Comparison of ENCODE assay signal across 10 mouse cellular contexts in the genomic region with DNA sequence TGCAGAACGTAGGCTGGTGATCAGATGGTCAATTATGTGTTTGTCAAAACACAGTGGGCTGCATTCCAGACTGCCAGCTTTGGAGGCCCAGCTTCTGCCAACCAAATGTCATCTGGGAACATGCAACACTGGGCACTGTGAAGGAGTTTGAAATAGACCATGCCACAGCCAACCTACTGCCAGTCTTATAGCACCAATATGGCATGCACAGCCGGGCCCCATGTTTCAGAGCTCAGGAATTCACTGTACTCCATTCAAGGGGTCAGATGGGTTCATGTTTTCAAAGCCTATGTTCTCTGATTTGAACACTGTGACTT.
A peak's percentile ranks its signal among the peaks of the same experiment; 100 is the strongest.
DNase-seq lines count a peak whose midpoint lies in the region; ATAC-seq and TF ChIP-seq lines count a peak whose summit lies in the region.
"Had no signal": no experiment of that assay in that cellular context is flagged by ENCODE, and none has a peak within 500 bp of the region (broad histone marks: within the 10 kb centered on the region; RNA-seq: fewer than 3 reads in every experiment).

No protein-coding gene starts in this region.

- no peak for TF ChIP-seq POLR2A in kidney, adult 2 months (IDR thresholded peaks at IDR 0.05; ENCODE audit: low read depth, low read length)

- no peak overlapping the region for H3K4me3 ChIP-seq in kidney, adult 2 months (ENCODE audit: insufficient read depth, low read depth, low read length)
- H3K4me3 ChIP-seq in intestine, embryonic 16.5 days (ENCODE audit: low read length) = no peak overlapping the region

- H3K4me1 ChIP-seq in kidney, adult 2 months (ENCODE audit: control insufficient read depth, insufficient read depth, low read length) = peaks cover 32% of the 10 kb centered on the region
- 0 out of 2 replicates have a peak, but pooled peaks cover 3% of the 10 kb centered on the region for H3K4me1 ChIP-seq in intestine, embryonic 16.5 days (ENCODE audit: control insufficient read depth, insufficient read depth, low read length)

- H3K36me3 ChIP-seq in kidney, adult 2 months (ENCODE audit: control insufficient read depth, insufficient read depth, low read length) = peaks cover 1% of the 10 kb centered on the region; the same call in 1 of the 2 replicates
- no peaks in the 10 kb centered on the region for H3K36me3 ChIP-seq in intestine, embryonic 16.5 days (ENCODE audit: control insufficient read depth, insufficient read depth, low read length)

- no peak overlapping the region for H3K4me2 ChIP-seq in intestine, embryonic 16.5 days (ENCODE audit: low read depth, low read length)

- WGBS in kidney, adult 2 months = 69% methylated on average over 2 of the region's 2 CpGs
- 79% methylated on average over 2 of the region's 2 CpGs for WGBS in intestine, embryonic 16.5 days

- DNase-seq in adrenal gland, postnatal 10 days = peak; percentile 59
- DNase-seq in adrenal gland, adult 8-10 months = no peak
- peak; percentile 14 for DNase-seq in kidney, adult 2 months
- no peak for DNase-seq in kidney, adult 11 months
- peak; percentile 91 to 94 for DNase-seq in cerebellum, postnatal 14 days
- DNase-seq in layer of hippocampus, adult 8-10 months (ENCODE audit: low spot score in 2 of 2) = peak; percentile 64 to 67
- no peak for DNase-seq in retina, postnatal 1 day
- DNase-seq: lung, adult 18-20 months had no signal

- TF ChIP-seq CTCF in kidney, adult 2 months (conservative IDR thresholded peaks at IDR 0.05; ENCODE audit: insufficient read depth, insufficient read length, low read depth, low read length) = no peak

- H3K9me3 ChIP-seq in intestine, embryonic 16.5 days (ENCODE audit: control insufficient read depth, low read length) = no peaks in the 10 kb centered on the region

- H3K9ac ChIP-seq in intestine, embryonic 16.5 days (ENCODE audit: low read depth, low read length) = no peak overlapping the region

- ATAC-seq in intestine, embryonic 16.5 days = no peak
- ATAC-seq: Patski had no signal

- peak overlapping the region; percentile 28; the same call in 1 of the 2 replicates for H3K27ac ChIP-seq in kidney, adult 2 months (ENCODE audit: insufficient read depth, low read depth, low read length)
- H3K27ac ChIP-seq in intestine, embryonic 16.5 days (ENCODE audit: low read length) = no peak overlapping the region

- no peaks in the 10 kb centered on the region for H3K27me3 ChIP-seq in kidney, adult 2 months (replicated peaks; ENCODE audit: control insufficient read depth, insufficient read depth, low read length)
- no peaks in the 10 kb centered on the region for H3K27me3 ChIP-seq in intestine, embryonic 16.5 days (replicated peaks; ENCODE audit: control insufficient read depth, insufficient read depth, low read length)
- H3K27me3 ChIP-seq: Patski had no signal

Comparison
In these comparisons a context has a peak if more than half of its experiments do, and no peak if none do; other contexts are left out.
1. DNase-seq: peak in adrenal gland, postnatal 10 days (single experiment), kidney, adult 2 months (single experiment), cerebellum, postnatal 14 days (2 of 2) and layer of hippocampus, adult 8-10 months (2 of 2); none in adrenal gland, adult 8-10 months (single experiment), kidney, adult 11 months (single experiment) and retina, postnatal 1 day (single experiment).